Mouse (Mus musculus): ENCODE measurements around the gene Gdf3.
"Not testable (repeated sequence)": the region's sequence is repeated elsewhere in the genome, so short reads cannot be mapped to it uniquely, and the experiment has no call there.

Gdf3 gene

DNA sequence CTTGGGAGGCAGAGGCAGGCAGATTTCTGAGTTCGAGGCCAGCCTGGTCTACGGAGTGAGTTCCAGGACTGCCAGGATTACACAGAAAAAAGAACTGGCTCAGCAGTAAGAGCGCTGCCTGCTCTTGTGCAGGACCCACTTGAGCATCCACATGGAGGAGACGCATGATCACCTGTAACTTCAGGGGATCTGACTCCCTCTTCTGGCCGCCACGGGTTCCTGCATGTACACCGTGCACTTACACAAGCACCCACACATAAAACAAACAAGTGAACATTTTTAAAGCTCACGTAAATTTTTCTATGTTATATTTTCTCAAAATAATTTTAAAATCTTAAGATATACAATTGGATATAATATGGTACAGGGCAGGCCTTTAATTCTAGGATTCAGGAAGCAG is 4.4 kb downstream of the Gdf3 start:
- no peak for DNase-seq (ENCODE audit: low spot score)

DNA sequence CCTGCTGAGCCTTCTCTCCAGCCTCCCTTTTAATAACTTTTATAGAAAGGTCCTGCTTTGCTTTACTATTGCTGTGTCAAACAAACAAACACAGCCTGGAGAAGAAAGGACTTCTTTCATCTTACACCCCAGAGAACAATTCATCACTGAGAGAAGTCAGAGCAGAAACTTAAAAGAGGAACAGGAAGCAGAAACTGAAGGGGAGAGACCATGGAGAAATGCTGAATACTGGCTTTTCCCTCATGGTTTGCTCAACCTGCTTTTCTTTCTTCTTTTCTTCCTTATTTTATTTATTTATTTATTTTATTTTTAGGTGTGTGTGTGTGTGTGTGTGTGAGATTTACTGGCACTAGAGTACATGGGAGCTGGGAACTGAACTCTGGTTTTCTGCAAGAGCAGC is 5.6 kb downstream of the Gdf3 start:
- no peak for DNase-seq (ENCODE audit: low spot score)

- DNase-seq (ENCODE audit: low spot score), result no peak
Measured at GRCm38 (mm10) chr6:122602992-122603322, 6.9 kb downstream of the Gdf3 start.

DNA sequence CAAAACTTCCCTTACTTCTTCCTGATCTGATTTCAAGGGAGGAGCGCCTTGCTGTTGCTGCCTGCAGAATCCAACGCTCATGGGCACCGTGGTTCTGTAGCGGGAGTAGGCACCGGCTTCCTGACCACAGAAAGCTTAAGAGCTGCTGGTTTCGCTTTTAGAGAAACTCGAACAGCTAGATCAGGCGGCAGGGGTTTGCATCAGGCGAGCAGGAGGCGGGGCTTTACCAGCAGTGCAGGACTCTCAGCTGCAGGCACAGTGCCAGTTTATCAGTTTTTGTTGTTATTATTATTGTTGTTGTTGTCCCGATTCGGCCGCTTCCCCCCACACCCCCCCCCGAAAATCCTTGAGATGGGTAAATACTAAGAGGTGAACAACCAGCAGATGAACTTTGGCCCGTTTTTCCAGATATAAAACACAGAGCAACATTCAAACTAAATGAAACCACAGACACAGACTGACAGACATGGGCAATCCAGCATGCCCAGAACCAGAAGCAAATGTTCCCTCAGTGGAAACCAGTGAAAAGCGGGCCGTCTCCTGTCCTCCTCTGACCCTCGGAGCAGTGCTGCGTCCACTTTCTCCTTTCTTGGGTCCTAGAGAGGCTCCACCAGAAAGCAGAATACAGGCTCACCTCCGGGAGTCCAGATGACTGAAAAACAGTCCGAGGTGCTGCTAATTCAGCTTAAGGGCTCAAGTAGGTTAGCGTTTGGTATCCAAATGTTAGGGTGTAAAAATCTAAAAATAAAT is 7.5 kb downstream of the Gdf3 start, which contains the start of gene Apobec1:
Gene Apobec1, minus strand, starts transcription at position 203 of the 750 bp plus-strand sequence.
- peak; percentile 62 for DNase-seq (ENCODE audit: low spot score)

GRCm38 (mm10) chr6:122601615-122602014 is 8.3 kb downstream of the Gdf3 start:
- DNase-seq (ENCODE audit: low spot score), result no peak

DNA sequence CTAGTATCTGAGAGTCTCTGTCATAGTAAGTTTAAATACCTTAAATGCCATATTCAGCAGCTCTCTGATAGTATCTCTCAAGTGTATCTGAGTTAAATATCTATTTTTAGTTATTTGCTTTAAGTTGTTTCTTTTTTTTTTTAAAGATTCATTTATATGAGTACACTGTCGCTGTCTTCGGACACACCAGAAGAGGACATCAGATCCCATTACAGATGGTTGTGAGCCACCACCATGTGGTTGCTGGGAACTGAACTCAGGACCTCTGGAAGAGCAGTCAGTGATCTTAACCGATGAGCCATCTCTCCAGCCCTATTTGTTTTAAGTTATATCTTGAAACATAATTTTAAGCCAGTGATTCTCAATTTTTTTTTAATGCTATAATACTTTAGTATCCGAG is 8.9 kb downstream of the Gdf3 start:
- DNase-seq (ENCODE audit: low spot score), result no peak

DNA sequence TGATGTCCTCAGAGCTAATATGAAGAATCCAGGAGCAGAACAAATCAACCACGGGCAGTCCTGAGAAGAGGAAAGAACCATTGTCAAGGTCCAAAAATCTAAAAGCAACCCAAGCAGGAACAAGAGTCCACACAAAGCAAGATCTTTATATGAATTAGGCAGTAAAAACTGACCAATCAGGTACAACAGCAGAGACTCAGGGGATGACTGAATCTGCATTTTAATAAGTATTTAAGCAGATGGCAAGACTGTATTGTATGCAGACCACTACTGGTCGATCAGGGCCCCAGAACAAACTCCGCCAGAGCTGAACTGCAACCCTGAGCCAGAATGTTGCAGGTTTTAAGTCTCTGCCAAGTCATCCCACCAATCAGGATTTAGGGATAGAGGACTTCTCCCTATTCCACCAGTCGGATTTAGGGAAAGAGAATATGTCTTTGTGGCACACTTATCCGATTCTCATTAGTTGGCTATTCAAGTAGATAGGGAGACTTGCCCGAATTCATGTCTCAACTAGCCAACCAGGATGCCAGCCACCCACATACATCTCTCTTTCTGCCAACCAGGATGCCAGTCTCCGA is 9.7 kb downstream of the Gdf3 start:
- DNase-seq (ENCODE audit: low spot score), result no peak

DNA sequence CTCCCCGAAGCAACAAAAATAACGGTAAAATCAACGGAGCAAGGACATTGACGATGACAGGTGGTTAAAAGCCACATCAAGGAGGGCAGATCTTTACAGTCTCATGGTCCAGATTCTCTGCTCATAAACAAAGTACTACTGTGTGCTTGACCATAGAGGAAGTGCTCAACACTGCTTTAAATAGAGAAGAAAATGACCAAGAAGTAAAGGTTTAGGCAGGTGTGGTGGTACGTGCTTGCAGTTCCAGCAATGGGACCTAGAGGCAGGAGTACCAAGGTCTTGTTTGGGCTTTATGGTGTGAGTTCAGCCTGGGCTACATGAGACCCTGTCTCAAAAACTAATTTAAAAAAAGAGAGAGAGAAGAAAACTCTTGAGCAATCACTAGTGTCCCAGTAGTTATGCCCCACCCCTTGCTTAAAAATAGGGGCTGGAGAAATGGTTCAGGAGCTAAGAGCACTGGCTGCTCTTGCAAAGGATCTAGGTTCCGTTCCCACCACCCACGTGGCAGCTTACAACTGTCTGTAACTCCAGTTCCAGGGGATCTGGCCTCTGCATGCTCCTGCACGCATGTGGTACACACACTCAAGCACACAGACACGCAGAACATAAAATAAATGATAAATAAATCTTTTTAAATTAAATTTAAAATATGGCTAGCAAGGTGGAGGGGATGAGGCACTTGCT is 10.7 kb downstream of the Gdf3 start:
- DNase-seq (ENCODE audit: low spot score), result no peak

- DNase-seq (ENCODE audit: low spot score), result no peak
Measured at GRCm38 (mm10) chr6:122598436-122598835, 11.5 kb downstream of the Gdf3 start.

- no peak for DNase-seq (ENCODE audit: low spot score)
Measured at GRCm38 (mm10) chr6:122598014-122598413, 11.9 kb downstream of the Gdf3 start.

GRCm38 (mm10) chr6:122596608-122597007 is 13.3 kb downstream of the Gdf3 start:
- DNase-seq (ENCODE audit: low spot score), result no peak

DNA sequence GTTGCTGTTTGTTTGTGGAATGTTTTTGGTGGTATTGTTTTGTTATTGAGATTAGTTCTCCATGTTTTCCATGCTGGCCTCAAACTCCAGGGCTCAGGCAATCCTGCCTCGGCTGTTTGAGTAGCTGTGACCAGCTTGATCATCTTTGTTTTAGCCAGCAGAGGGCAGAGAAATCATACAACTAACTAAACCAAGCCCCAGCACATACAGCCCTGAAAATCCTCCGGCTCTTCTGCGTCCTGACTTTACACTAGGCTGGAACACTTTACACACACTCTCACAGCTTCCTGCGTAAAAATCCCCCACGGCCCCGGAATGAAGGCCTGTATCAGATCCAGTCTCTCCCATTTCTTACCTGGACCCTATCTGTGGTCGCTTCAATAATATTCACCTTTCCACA is 14.2 kb downstream of the Gdf3 start:
- DNase-seq (ENCODE audit: low spot score), result no peak

DNA sequence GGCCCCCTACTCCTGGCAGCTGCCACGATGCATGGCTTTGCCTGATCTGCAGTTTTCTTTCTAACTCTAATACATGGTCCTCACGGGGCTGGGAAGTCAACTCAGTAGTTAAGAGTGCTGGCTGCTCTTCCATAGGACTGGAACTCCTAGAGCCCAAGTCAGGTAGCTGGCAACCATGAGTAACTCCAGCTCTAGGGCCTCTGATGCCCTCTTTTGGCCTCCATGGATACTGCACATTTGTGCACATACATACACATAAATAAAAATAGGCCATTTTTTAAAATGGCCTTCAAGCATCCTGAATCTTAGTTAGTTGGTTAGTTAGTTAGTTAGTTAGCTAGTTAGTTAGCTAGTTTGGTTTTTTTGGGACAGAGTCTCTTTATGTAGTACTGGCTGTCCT is 17.0 kb downstream of the Gdf3 start:
- no peak for DNase-seq (ENCODE audit: low spot score)

DNA sequence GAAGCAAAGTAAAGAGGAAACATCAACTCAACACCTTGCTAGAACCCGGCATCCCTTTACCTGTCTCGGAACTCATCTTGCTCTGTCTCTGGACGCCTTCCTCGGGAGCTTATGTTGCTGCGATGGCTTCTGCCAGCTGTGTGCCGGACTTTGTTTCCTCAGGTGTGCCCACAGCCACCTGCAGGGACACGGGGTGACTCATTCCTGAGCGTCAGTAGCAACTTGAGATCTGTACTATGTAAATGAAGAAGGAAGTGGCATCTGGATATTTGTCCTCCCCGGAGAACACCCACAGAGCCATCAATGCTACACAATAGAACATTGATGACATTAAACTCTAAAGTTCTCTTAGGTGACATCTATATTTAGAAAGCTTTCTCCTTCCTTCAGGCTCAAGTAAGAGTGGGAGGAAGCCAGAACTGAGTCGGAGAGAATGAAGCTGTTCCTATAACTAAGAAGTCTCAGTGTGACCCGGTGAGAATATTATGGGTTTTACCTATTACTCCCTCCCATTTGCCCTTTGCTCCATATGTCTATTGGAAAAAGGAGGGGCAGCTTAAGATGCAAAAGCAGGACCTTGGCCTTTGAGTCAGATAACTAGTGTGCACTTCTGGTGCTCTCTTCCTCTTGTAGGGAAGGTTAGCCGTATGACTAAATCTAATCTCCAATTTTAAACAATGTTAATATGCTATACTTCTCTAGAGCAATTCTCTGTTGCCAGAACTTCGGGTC is 18.7 kb downstream of the Gdf3 start:
- no peak for DNase-seq (ENCODE audit: low spot score)

DNA sequence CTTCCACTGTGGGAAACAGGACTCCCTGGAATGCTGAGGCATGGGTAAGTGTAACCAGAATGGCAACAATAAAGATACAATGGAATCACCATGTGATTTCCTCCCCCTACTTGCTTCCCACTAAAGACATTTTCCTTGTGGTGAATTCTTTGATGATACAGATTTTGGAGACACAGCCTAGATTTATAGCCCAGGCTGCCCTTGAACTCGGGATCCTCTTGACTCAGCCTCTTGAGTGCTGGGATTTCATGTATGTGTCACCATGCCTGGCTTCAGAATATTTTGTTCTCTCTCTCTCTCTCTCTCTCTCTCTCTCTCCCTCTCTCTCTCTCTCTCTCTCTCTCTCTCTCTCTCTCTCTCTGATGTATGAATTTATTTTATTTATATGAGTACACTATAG is 30.8 kb downstream of the Gdf3 start:
- no peak for DNase-seq (ENCODE audit: low spot score)

GRCm38 (mm10) chr6:122577030-122577429 is 32.9 kb downstream of the Gdf3 start:
- no peak for DNase-seq (ENCODE audit: low spot score)

- DNase-seq (ENCODE audit: low spot score), result not testable (repeated sequence)
Measured at GRCm38 (mm10) chr6:122575037-122575436, 34.9 kb downstream of the Gdf3 start.

DNA sequence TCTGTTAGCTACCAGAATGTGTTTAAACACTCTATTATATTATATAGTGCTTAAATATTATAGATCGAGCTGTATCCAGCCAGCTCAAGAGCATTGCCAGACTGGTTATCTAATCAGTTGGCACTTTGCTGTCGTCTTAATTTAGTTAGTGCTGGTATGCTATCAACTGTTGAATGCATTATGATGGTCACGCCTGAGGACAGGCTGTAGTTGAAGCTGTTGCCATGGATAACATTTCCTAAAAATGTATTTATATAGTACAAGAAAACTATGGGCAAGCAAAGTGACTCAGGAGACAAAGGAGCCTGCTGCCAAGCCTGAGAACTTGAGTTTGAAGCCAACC is 38.3 kb downstream of the Gdf3 start:
- DNase-seq (ENCODE audit: low spot score), result no peak

GRCm38 (mm10) chr6:122570695-122571616 is 38.9 kb downstream of the Gdf3 start:
- no peak for DNase-seq (ENCODE audit: low spot score)

DNA sequence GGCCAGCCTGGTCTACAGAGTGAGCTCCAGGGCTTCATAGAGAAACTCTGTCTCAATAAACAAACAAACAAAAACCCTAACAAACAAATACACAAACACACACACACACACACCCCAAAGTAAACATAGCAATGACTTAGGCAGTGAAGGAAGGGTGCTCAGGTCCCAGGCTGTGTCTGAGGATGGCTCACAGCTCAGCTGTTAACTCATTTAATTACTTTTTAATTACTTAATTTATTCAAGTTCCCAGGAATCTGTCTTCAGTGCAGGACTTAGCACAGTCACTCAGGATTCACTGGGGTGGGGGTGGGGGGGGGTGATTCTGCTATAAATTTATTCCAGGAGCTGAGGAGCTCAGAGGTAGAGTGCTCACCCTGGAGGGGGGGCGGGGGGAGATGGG is 40.1 kb downstream of the Gdf3 start:
- no peak for DNase-seq (ENCODE audit: low spot score)

- no peak for DNase-seq (ENCODE audit: low spot score)
Measured at GRCm38 (mm10) chr6:122569113-122569512, 40.8 kb downstream of the Gdf3 start.

All from urinary bladder, postnatal 25 days (tissue).